Mouse (Mus musculus) CH12.LX (cell line): ENCODE measurements around the gene Fam98a. TPM values are rescaled to one million over a fixed set of nuclear protein-coding genes. Genes with fewer than 3 reads are reported as not detected.

ENCODE experiments used
- DNase-seq: peaks from one replicate; pipeline ENCODE4 v3.0.0-alpha.2; 2013; ENCODE audit errors: extremely low read depth
- H3K27ac ChIP-seq: 2 replicates; pipeline ENCODE4 v1.5.1; 2012; ENCODE audit warnings: low read depth, mild to moderate bottlenecking, control low read depth, moderate library complexity; ENCODE audit not compliant: insufficient read depth
- H3K27me3 ChIP-seq: replicated peaks from 2 replicates; pipeline ENCODE3; 2012; ENCODE audit warnings: inconsistent platforms
- H3K36me3 ChIP-seq, 2 experiments: replicated peaks in 1 of 2; 2 replicates each; pipeline versions ENCODE3 to v1.6.1; 2012; ENCODE audit warnings: inconsistent platforms in 1 of 2, low read length in 1 of 2, mild to moderate bottlenecking in 1 of 2, mixed read lengths in 1 of 2, moderate library complexity in 1 of 2; ENCODE audit not compliant: control insufficient read depth in 1 of 2, insufficient read depth in 1 of 2
- H3K4me1 ChIP-seq, 2 experiments: 2 replicates each; pipeline ENCODE4 v1.6.1; 2012; ENCODE audit warnings: inconsistent platforms in 1 of 2, moderate library complexity in 1 of 2; ENCODE audit not compliant: insufficient read depth in 2 of 2, control insufficient read depth in 1 of 2
- H3K4me2 ChIP-seq: 2 replicates; pipeline ENCODE4 v1.6.1; 2012; ENCODE audit warnings: low read depth, mild to moderate bottlenecking, control low read depth; ENCODE audit not compliant: poor library complexity, insufficient read depth, severe bottlenecking
- H3K4me3 ChIP-seq, 3 experiments: fragments of 150-350 bp in 1 of 3; sonication (generic) in 1 of 3; replicated peaks in 1 of 3; 2 replicates each; pipeline versions ENCODE3 to v1.5.1; 2011 to 2012; ENCODE audit warnings: low read depth in 2 of 3, low read length in 2 of 3, mild to moderate bottlenecking in 2 of 3, moderate library complexity in 2 of 3, control low read depth in 1 of 3, improper control_type of control experiment in 1 of 3, inconsistent platforms in 1 of 3, mixed read lengths in 1 of 3; ENCODE audit not compliant: poor library complexity in 1 of 3
- H3K79me2 ChIP-seq: replicated peaks from 2 replicates; pipeline ENCODE4 v1.6.1; 2012; ENCODE audit warnings: mild to moderate bottlenecking, moderate library complexity; ENCODE audit not compliant: control insufficient read depth, poor library complexity, insufficient read depth, severe bottlenecking; ENCODE audit errors: extremely low read depth
- H3K9ac ChIP-seq: 2 replicates; pipeline ENCODE4 v1.6.1; 2012; ENCODE audit warnings: low read depth, mild to moderate bottlenecking, control low read depth, moderate library complexity; ENCODE audit not compliant: insufficient read depth
- H3K9me3 ChIP-seq: replicated peaks from 2 replicates; pipeline ENCODE3; 2012; ENCODE audit warnings: low read length, inconsistent platforms, mixed read lengths
- BHLHE40 ChIP-seq: IDR thresholded peaks from 2 replicates; pipeline ENCODE4 v1.6.1; 2011; ENCODE audit warnings: mild to moderate bottlenecking, low read depth, low read length, improper control_type of control experiment
- CHD1 ChIP-seq: IDR thresholded peaks from 2 replicates; pipeline ENCODE4 v1.6.1; 2012; ENCODE audit warnings: low read depth, low read length, improper control_type of control experiment, inconsistent platforms
- CHD2 ChIP-seq: IDR thresholded peaks from 2 replicates; pipeline ENCODE4 v1.6.1; 2011; ENCODE audit warnings: low read length, improper control_type of control experiment
- E2F4 ChIP-seq: IDR thresholded peaks from 2 replicates; pipeline ENCODE4 v1.6.1; 2011; ENCODE audit warnings: low read depth, low read length, improper control_type of control experiment; ENCODE audit not compliant: insufficient replicate concordance
- ELF1 ChIP-seq: IDR thresholded peaks from 2 replicates; pipeline ENCODE4 v1.6.1; 2014; ENCODE audit warnings: low read depth, mild to moderate bottlenecking, inconsistent platforms, low read length, improper control_type of control experiment
- GABPA ChIP-seq: IDR thresholded peaks from 2 replicates; pipeline ENCODE4 v1.6.1; 2012; ENCODE audit warnings: low read depth, low read length, improper control_type of control experiment, inconsistent platforms; ENCODE audit not compliant: insufficient replicate concordance
- HCFC1 ChIP-seq: IDR thresholded peaks from 2 replicates; pipeline ENCODE4 v1.6.1; 2012; ENCODE audit warnings: low read depth, mild to moderate bottlenecking, inconsistent platforms, low read length, improper control_type of control experiment
- IRF4 ChIP-seq: IDR thresholded peaks from 2 replicates; pipeline ENCODE4 v1.6.1; 2014; ENCODE audit warnings: low read depth, mild to moderate bottlenecking, inconsistent platforms, low read length, improper control_type of control experiment
- JUN ChIP-seq: IDR thresholded peaks from 2 replicates; pipeline ENCODE4 v1.6.1; 2011; ENCODE audit warnings: low read depth, mild to moderate bottlenecking, low read length, improper control_type of control experiment, moderate library complexity; ENCODE audit not compliant: insufficient read depth
- JUND ChIP-seq: conservative IDR thresholded peaks from 2 replicates; pipeline ENCODE4 v1.6.1; 2011; ENCODE audit warnings: low read depth, low read length, improper control_type of control experiment
- KAT2A ChIP-seq: IDR thresholded peaks from 2 replicates; pipeline ENCODE4 v1.6.1; 2012; ENCODE audit warnings: low read length, improper control_type of control experiment, inconsistent platforms; ENCODE audit not compliant: insufficient replicate concordance
- MAFK ChIP-seq: IDR thresholded peaks from 2 replicates; pipeline ENCODE4 v1.6.1; 2011; ENCODE audit warnings: low read length, improper control_type of control experiment; ENCODE audit not compliant: insufficient replicate concordance
- MAZ ChIP-seq: IDR thresholded peaks from 2 replicates; pipeline ENCODE4 v1.6.1; 2012; ENCODE audit warnings: low read depth, mild to moderate bottlenecking, inconsistent platforms, low read length, improper control_type of control experiment, moderate library complexity
- MEF2A ChIP-seq: IDR thresholded peaks from 2 replicates; pipeline ENCODE4 v1.6.1; 2014; ENCODE audit warnings: low read depth, mild to moderate bottlenecking, inconsistent platforms, low read length, improper control_type of control experiment, borderline replicate concordance
- MXI1 ChIP-seq: IDR thresholded peaks from 2 replicates; pipeline ENCODE4 v1.6.1; 2011; ENCODE audit warnings: mild to moderate bottlenecking, low read depth, low read length, improper control_type of control experiment
- MYC ChIP-seq: IDR thresholded peaks from 2 replicates; pipeline ENCODE4 v1.6.1; 2011; ENCODE audit warnings: low read depth, mild to moderate bottlenecking, improper control_type of control experiment, low read length
- NRF1 ChIP-seq: IDR thresholded peaks from 2 replicates; pipeline ENCODE4 v1.6.1; 2014; ENCODE audit warnings: low read depth, mild to moderate bottlenecking, inconsistent platforms, low read length, improper control_type of control experiment, moderate library complexity
- PAX5 ChIP-seq: IDR thresholded peaks from 2 replicates; pipeline ENCODE4 v1.6.1; 2012; ENCODE audit warnings: low read length, inconsistent platforms, mixed read lengths
- POLR2A ChIP-seq: IDR thresholded peaks from 2 replicates; pipeline ENCODE4 v1.6.1; 2011; ENCODE audit warnings: low read depth, mild to moderate bottlenecking, improper control_type of control experiment, low read length
- POLR2AphosphoS2 ChIP-seq: IDR thresholded peaks from 2 replicates; pipeline ENCODE4 v1.6.1; 2011; ENCODE audit warnings: low read depth, low read length, improper control_type of control experiment
- RAD21 ChIP-seq: IDR thresholded peaks from 2 replicates; pipeline ENCODE4 v1.6.1; 2011; ENCODE audit warnings: low read depth, mild to moderate bottlenecking, low read length, improper control_type of control experiment, moderate library complexity
- RCOR1 ChIP-seq: conservative IDR thresholded peaks from 2 replicates; pipeline ENCODE4 v1.6.1; 2012; ENCODE audit warnings: low read depth, mild to moderate bottlenecking, inconsistent platforms, low read length, improper control_type of control experiment
- SIN3A ChIP-seq: IDR thresholded peaks from 2 replicates; pipeline ENCODE4 v1.6.1; 2012; ENCODE audit warnings: low read length, improper control_type of control experiment, inconsistent platforms
- SMC3 ChIP-seq: IDR thresholded peaks from 2 replicates; pipeline ENCODE4 v1.6.1; 2011; ENCODE audit warnings: low read depth, low read length, improper control_type of control experiment
- TBP ChIP-seq: conservative IDR thresholded peaks from 2 replicates; pipeline ENCODE4 v1.6.1; 2011; ENCODE audit warnings: low read depth, low read length, improper control_type of control experiment
- TCF12 ChIP-seq: IDR thresholded peaks from 2 replicates; pipeline ENCODE4 v1.6.1; 2014; ENCODE audit warnings: low read depth, mild to moderate bottlenecking, inconsistent platforms, low read length, improper control_type of control experiment
- USF1 ChIP-seq: IDR thresholded peaks from 2 replicates; pipeline ENCODE4 v1.6.1; 2014; ENCODE audit warnings: low read depth, mild to moderate bottlenecking, inconsistent platforms, low read length, improper control_type of control experiment
- ZC3H11A ChIP-seq: IDR thresholded peaks from 2 replicates; pipeline ENCODE4 v1.6.1; 2012; ENCODE audit warnings: low read depth, mild to moderate bottlenecking, inconsistent platforms, low read length, improper control_type of control experiment
- ZMIZ1 ChIP-seq: IDR thresholded peaks from 2 replicates; pipeline ENCODE4 v1.6.1; 2012; ENCODE audit warnings: low read depth, mild to moderate bottlenecking, inconsistent platforms, low read length, improper control_type of control experiment
- ZNF384 ChIP-seq: IDR thresholded peaks from 2 replicates; pipeline ENCODE4 v1.6.1; 2012; ENCODE audit warnings: low read depth, low read length, improper control_type of control experiment, inconsistent platforms
- dilution Hi-C: fragments of 300-500 bp; cut with MboI; formaldehyde crosslinking; loops from 2 replicates; pipeline ENCODE4 v1.14.3; 2020; ENCODE audit warnings: low sequenced_read_pairs; ENCODE audit not compliant: extremely low pct_unique_long_range_greater_than_20kb, extremely low pct_ligation_motif_present
- in situ Hi-C: fragments of 300-500 bp; cut with MboI; formaldehyde crosslinking; loops from 3 replicates; pipeline ENCODE4 v1.14.3; 2019; ENCODE audit warnings: low sequenced_read_pairs, low pct_ligation_motif_present, low pct_unique_long_range_greater_than_20kb, mixed read lengths
- polyA plus RNA-seq: library from polyadenylated mRNA; unstranded; fragments of >175 nt; gene quantifications from 2 replicates; pipeline ENCODE4 v1.2.1, GENCODE M21; 2012; ENCODE audit warnings: low read depth; ENCODE audit not compliant: insufficient read length
- total RNA-seq, 2 experiments: library from RNA; depleted of rRNA; stranded (reverse); fragments of 300-350 nt in 1 of 2; fragments of >200 nt in 1 of 2; gene quantifications; 2 replicates each; pipeline ENCODE4 v1.2.3; 2012 to 2014

Fam98a gene
- total and polyA plus RNA-seq, 3 experiments: 36.0 to 92.0 (median 37.8) TPM

DNA sequence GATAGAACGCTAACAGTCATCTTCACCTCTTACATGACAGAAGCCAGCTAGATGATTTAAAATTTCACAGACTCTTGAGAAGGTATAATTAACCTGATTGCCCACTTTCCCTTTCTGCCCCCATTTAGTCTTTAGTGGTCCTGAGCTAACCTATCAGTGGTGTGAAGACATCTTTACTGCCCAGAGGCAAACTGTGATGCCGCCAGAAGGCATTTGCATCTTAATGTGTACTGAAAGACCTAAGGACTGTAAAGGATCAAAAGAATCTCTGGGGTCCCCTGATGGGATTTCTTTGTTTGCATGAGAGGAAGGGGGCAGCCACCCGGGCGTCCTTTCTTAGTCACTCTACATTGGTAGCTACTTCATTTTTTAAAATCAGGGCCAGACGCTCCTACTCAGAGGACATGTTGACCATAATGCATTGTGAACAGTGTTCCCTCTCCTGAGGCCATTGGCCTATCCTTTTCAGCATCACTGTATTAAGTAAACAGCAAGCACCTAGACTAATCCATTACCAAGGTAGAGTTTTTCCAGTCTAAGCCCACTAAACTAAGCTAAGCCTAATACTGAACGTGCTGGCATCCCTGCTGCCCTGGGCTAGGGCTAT lies 30.4 kb downstream of the Fam98a start:
- Histone ChIP-seq H3K4me2 (no peak overlapping the region), H3K4me3 (no peak overlapping the region), H3K9ac (no peak overlapping the region), H3K79me2 (no peaks in the 10 kb centered on the region), H3K9me3 (no peaks in the 10 kb centered on the region), H3K27ac (peak overlapping the region; percentile 15; the same call in 1 of the 2 replicates), H3K4me1 (peaks cover 12 to 78% of the 10 kb centered on the region in 2 experiments), H3K27me3 (no peaks in the 10 kb centered on the region), H3K36me3 (peaks cover 36 to 75% of the 10 kb centered on the region in 2 experiments)
- dilution Hi-C loops: no loop called here
- TF ChIP-seq ELF1 (no peak), CHD2 (no peak), RCOR1 (no peak), NRF1 (no peak), IRF4 (no peak), TBP (no peak), GABPA (no peak), KAT2A (no peak), MAFK (no peak), TCF12 (no peak), SMC3 (no peak), JUND (no peak)
- in situ Hi-C loops: no loop called here
- no peak for DNase-seq

GRCm38 (mm10) chr17:75519239-75519900 lies 32.4 kb downstream of the Fam98a start:
- H3K4me3 ChIP-seq: no peak overlapping the region
- H3K4me1 ChIP-seq: peaks cover 17 to 94% of the 10 kb centered on the region in 2 experiments
- in situ Hi-C loops (no loop called here), dilution Hi-C loops (no loop called here)
- H3K36me3 ChIP-seq: peaks cover 30 to 75% of the 10 kb centered on the region in 2 experiments
- H3K9ac ChIP-seq: peak overlapping the region; percentile 46
- H3K27me3 ChIP-seq: no peaks in the 10 kb centered on the region
- no peaks in the 10 kb centered on the region for H3K9me3 ChIP-seq
- peak overlapping the region; percentile 86 for H3K27ac ChIP-seq
- DNase-seq: peak; percentile 52
- peak overlapping the region; percentile 32; the same call in 1 of the 2 replicates for H3K4me2 ChIP-seq
- no peaks in the 10 kb centered on the region for H3K79me2 ChIP-seq
- TF ChIP-seq CHD2 (no peak), MXI1 (no peak), POLR2A (no peak), PAX5 (no peak), IRF4 (peak; percentile 87), NRF1 (no peak), RCOR1 (0 out of 2 replicates have a peak, but pooled peaks have one; percentile 24), RAD21 (no peak), ZMIZ1 (no peak), E2F4 (no peak), HCFC1 (no peak), POLR2AphosphoS2 (no peak), SIN3A (0 out of 2 replicates have a peak, but pooled peaks have one; percentile 6), MAZ (no peak), ZNF384 (no peak), MEF2A (peak; percentile 94), MAFK (no peak), JUND (no peak; the same call in 1 of the 2 replicates), MYC (peak; percentile 78), TCF12 (peak; percentile 75; the same call in 1 of the 2 replicates), SMC3 (no peak), CHD1 (no peak), USF1 (no peak), JUN (no peak), BHLHE40 (peak; percentile 64; the same call in 1 of the 2 replicates), ZC3H11A (no peak)
